Mouse (Mus musculus) intestine, postnatal 0 days (tissue): ENCODE results near the gene Slc24a3. TPM values are rescaled to one million over a fixed set of nuclear protein-coding genes. Genes with fewer than 3 reads are reported as not detected.

Experiments used
- ATAC-seq: fragments of 200-750 bp; cut with Nextera tagmentation; 2 replicates; pipeline ENCODE4 v1.8.0; 2017; ENCODE audit warnings: mild to moderate bottlenecking, moderate TSS enrichment, moderate library complexity
- H3K27ac ChIP-seq: fragments of 300-500 bp; sonication (generic); 2 replicates; pipeline ENCODE4 v1.5.1; 2014; ENCODE audit warnings: mild to moderate bottlenecking, low read depth, low read length, moderate library complexity
- H3K27me3 ChIP-seq: fragments of 300-500 bp; sonication (generic); replicated peaks from 2 replicates; pipeline ENCODE4 v1.6.1; 2014; ENCODE audit warnings: low read length, mixed read lengths; ENCODE audit not compliant: control insufficient read depth, insufficient read depth
- H3K36me3 ChIP-seq: fragments of 300-500 bp; sonication (generic); 2 replicates; pipeline ENCODE4 v1.6.1; 2014; ENCODE audit warnings: mild to moderate bottlenecking, moderate library complexity; ENCODE audit not compliant: control insufficient read depth, insufficient read depth
- H3K4me1 ChIP-seq: fragments of 300-500 bp; sonication (generic); replicated peaks from 2 replicates; pipeline ENCODE4 v1.6.1; 2014; ENCODE audit warnings: antibody characterized with exemption, low read length, mixed read lengths; ENCODE audit not compliant: control insufficient read depth, insufficient read depth
- H3K4me2 ChIP-seq: fragments of 300-500 bp; sonication (generic); replicated peaks from 2 replicates; pipeline ENCODE4 v1.6.1; 2014; ENCODE audit warnings: low read depth, mild to moderate bottlenecking, moderate library complexity
- H3K4me3 ChIP-seq: fragments of 300-500 bp; sonication (generic); 2 replicates; pipeline ENCODE4 v1.5.1; 2014; ENCODE audit warnings: low read depth, low read length
- H3K9ac ChIP-seq: fragments of 300-500 bp; sonication (generic); 2 replicates; pipeline ENCODE4 v1.6.1; 2014; ENCODE audit warnings: mild to moderate bottlenecking, low read depth, low read length
- H3K9me3 ChIP-seq: fragments of 300-500 bp; sonication (generic); 2 replicates; pipeline ENCODE4 v1.6.1; 2016; ENCODE audit warnings: mixed run types; ENCODE audit not compliant: control insufficient read depth
- CTCF ChIP-seq: sonication (generic); IDR thresholded peaks from 2 replicates; pipeline ENCODE4 v1.5.1; 2016; ENCODE audit warnings: low read depth, mild to moderate bottlenecking, control low read depth, antibody characterized with exemption, moderate library complexity
- WGBS: fragments of 180-500 bp; shearing (Covaris S2); extraction: QIAGEN DNeasy Blood & Tissue Kit; methylation state at CpG from one replicate; pipeline ENCODE4 v1.1.7; 2014; 5-methylcytosine and 5-hydroxymethylcytosine counted together
- polyA plus RNA-seq: library from polyadenylated mRNA; unstranded; fragments of >200 nt; fragmentation: Nextera tagmentation; extraction: Ambion mirVana; gene quantifications from 2 replicates; pipeline ENCODE4 v1.2.1, GENCODE M21; 2015

Gene Slc24a3
- polyA plus RNA-seq, 1 experiment from 2014 or later, result 6.5 TPM

DNA sequence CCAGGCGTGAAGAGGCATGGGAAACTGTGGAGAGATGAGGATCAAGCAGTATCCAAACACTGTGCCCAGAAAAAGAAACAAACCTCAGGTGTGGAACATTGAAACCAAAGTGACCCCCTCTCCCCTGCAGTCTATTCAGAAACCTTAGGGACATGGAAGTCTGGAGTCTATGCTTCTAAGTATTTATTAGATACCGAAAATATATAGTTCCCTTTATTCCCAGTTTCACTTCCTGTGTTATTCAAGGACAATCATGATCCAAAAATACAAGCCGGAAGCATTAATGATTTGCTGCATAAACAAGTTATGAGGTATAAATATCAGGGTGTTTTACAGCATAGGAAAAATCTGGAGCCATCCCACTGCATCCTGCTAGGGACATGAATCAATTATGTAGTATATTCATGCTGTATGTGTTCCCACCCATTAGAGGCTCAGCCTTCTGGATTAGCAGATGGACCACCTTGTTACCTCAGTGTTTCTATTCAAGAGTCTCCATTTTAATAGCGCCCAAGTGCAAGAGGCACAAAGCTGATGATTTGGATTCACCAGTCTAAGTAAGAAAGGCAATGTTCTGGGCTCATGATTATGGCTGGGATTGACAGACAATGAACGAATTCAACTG is 301.3 kb downstream of the Slc24a3 start:
- no peak overlapping the region for H3K4me3 ChIP-seq
- ATAC-seq, result no peak
- H3K4me2 ChIP-seq, result no peak overlapping the region
- H3K36me3 ChIP-seq, result no peaks in the 10 kb centered on the region
- no peak overlapping the region for H3K27ac ChIP-seq
- H3K9me3 ChIP-seq, result no peaks in the 10 kb centered on the region
- 84% methylated on average over 5 of the region's 5 CpGs for WGBS
- no peak for TF ChIP-seq CTCF
- no peak overlapping the region for H3K9ac ChIP-seq
- no peaks in the 10 kb centered on the region for H3K27me3 ChIP-seq
- no peaks in the 10 kb centered on the region for H3K4me1 ChIP-seq

DNA sequence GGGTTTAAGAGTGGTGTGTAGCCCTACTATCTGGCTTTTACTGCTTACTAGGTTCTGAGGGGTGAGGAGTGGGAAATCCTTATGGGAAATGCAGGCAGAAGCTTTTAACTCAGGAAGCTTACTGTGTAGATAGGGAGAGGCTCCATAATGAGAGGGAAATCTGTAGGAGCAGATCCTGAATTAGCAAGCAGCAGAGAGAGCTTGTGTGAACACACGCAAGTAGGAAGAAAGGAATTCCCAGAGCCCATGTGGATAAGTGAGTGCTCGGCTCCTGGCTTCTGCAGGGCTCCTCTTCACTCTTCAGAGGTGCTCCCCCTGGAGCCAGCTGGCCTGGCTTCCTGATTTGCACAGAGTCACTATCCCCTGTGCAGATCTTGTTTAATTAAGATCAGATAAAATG is 309.9 kb downstream of the Slc24a3 start:
- Histone ChIP-seq H3K36me3 (no peaks in the 10 kb centered on the region), H3K4me2 (no peak overlapping the region), H3K27me3 (no peaks in the 10 kb centered on the region), H3K27ac (no peak overlapping the region), H3K9ac (no peak overlapping the region), H3K9me3 (no peaks in the 10 kb centered on the region), H3K4me3 (no peak overlapping the region), H3K4me1 (no peaks in the 10 kb centered on the region)
- ATAC-seq, result no peak
- WGBS, result 79% methylated on average over 2 of the region's 2 CpGs
- no peak for TF ChIP-seq CTCF

DNA sequence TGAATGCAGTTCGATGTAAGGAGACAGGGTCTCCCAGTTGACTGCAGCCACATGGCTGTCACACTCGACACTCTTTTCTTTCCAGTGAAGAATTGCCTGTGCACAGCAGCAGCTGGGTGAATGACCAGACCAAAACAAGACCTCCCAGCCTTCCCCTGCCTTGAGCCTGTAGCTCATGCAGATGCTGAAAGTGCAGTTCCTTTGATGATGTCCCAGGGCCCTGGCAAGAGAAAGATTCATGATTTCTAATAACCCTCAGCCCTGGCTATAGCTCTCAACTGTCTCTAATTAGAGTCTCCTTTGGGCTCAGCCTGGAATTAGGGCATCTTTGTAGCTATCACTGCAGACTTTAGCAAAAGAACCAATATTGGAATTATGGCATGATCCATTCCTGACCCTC is 312.1 kb downstream of the Slc24a3 start:
- WGBS, result 69% methylated on average over 2 of the region's 2 CpGs
- Histone ChIP-seq H3K36me3 (no peaks in the 10 kb centered on the region), H3K27ac (no peak overlapping the region), H3K4me3 (no peak overlapping the region), H3K9ac (no peak overlapping the region), H3K9me3 (no peaks in the 10 kb centered on the region), H3K4me2 (no peak overlapping the region), H3K4me1 (no peaks in the 10 kb centered on the region), H3K27me3 (no peaks in the 10 kb centered on the region)
- no peak for ATAC-seq
- TF ChIP-seq CTCF, result no peak

DNA sequence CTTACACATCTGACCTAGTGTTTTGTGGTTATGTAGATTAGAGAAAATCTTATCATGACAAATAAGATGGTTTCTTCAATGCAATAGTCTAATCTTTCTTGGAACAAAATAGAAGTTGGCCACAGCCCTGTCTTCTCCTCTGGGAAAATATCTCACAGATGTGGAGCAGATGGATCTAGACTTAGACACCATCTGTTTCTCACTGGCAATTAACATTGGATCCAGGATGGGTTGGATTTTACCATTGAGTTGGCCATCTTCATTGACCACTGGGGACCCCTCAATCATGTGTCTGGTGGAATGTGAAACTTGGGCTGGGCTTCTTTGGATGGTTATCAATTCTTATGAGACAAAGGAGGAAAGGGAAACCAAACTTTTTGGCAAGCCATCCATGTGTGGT is 332.7 kb downstream of the Slc24a3 start:
- Histone ChIP-seq H3K27me3 (no peaks in the 10 kb centered on the region), H3K4me1 (no peaks in the 10 kb centered on the region), H3K4me3 (no peak overlapping the region), H3K9me3 (no peaks in the 10 kb centered on the region), H3K36me3 (no peaks in the 10 kb centered on the region), H3K27ac (no peak overlapping the region), H3K9ac (no peak overlapping the region), H3K4me2 (no peak overlapping the region)
- TF ChIP-seq CTCF, result no peak
- no peak for ATAC-seq

DNA sequence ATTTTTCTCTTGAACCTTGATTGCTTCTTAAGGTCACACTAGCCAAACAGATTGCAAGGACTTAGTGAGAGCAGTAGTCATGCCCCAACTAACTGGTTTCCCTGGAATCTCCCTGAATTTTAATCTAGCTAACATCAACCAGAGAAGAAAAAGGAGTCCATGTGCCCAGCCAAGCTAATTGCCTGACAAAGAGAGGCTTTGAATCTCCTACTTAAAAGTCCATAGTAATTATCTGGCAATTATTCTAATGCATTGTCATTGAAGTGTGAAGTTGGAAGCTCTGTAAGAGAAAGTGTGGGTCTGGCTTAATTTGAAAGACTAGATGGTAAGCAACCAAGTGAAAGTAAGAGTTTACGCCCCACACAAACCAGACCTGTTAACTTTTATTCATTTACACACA is 333.9 kb downstream of the Slc24a3 start:
- Histone ChIP-seq H3K36me3 (no peaks in the 10 kb centered on the region), H3K27me3 (no peaks in the 10 kb centered on the region), H3K4me1 (no peaks in the 10 kb centered on the region), H3K27ac (no peak overlapping the region), H3K9me3 (no peaks in the 10 kb centered on the region), H3K4me2 (no peak overlapping the region), H3K4me3 (no peak overlapping the region), H3K9ac (no peak overlapping the region)
- ATAC-seq, result no peak
- no peak for TF ChIP-seq CTCF
- 89% methylated on average over 1 of the region's 1 CpGs for WGBS

DNA sequence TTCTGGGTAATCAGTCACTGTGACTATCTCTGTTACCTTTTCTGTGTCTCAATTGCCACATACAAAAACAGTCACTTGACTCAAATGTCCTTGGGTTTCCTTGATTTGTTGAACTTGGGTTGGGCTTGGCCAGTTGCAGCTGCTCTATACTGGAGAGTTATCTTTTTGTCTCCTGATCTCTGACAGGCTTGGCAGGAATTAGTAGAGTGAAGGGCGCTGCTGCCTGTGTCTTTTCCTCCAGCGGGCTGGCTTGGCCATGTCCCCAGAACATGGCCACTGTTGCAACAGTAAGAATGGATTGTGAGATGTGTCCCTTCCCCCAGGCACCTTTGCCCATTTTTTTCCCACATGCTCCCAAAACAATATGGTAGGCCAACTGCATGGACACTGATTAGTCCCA is 340.1 kb downstream of the Slc24a3 start:
- whole genome bisulfite sequencing, result 84% methylated on average over 2 of the region's 2 CpGs
- Histone ChIP-seq H3K4me3 (no peak overlapping the region), H3K27me3 (no peaks in the 10 kb centered on the region), H3K9me3 (no peaks in the 10 kb centered on the region), H3K27ac (no peak overlapping the region), H3K36me3 (no peaks in the 10 kb centered on the region), H3K9ac (no peak overlapping the region), H3K4me2 (no peak overlapping the region), H3K4me1 (no peaks in the 10 kb centered on the region)
- ATAC-seq, result no peak
- TF ChIP-seq CTCF, result no peak
